Mouse (Mus musculus): ENCODE measurements around the gene Med15.

Med15 gene

GRCm38 (mm10) chr16:17732021-17732420 is 670 bp downstream of the Med15 start:
- DNase-seq: no peak

GRCm38 (mm10) chr16:17729974-17730373 is 2.7 kb downstream of the Med15 start:
- no peak for DNase-seq

- DNase-seq: peak; percentile 61
These were observed 5.4 kb downstream of the Med15 start for GRCm38 (mm10) chr16:17727179-17727861.

GRCm38 (mm10) chr16:17724448-17724847 is 8.2 kb downstream of the Med15 start:
- DNase-seq: no peak

GRCm38 (mm10) chr16:17723325-17723626 is 9.4 kb downstream of the Med15 start:
- no peak for DNase-seq

GRCm38 (mm10) chr16:17722461-17723324 is 10.0 kb downstream of the Med15 start:
- peak; percentile 93 for DNase-seq

GRCm38 (mm10) chr16:17721822-17722460 is 10.8 kb downstream of the Med15 start:
- no peak for DNase-seq

- no peak for DNase-seq
These were observed 11.4 kb downstream of the Med15 start for GRCm38 (mm10) chr16:17721114-17721808.

- no peak for DNase-seq
These were observed 14.9 kb downstream of the Med15 start for GRCm38 (mm10) chr16:17717791-17718190.

GRCm38 (mm10) chr16:17707541-17707940 is 25.1 kb downstream of the Med15 start:
- no peak for DNase-seq

- no peak for DNase-seq
These were observed 31.7 kb downstream of the Med15 start for GRCm38 (mm10) chr16:17701043-17701405.

GRCm38 (mm10) chr16:17700386-17701042 is 32.2 kb downstream of the Med15 start:
- no peak for DNase-seq

GRCm38 (mm10) chr16:17694860-17695259 is 37.8 kb downstream of the Med15 start:
- DNase-seq: no peak

- no peak for DNase-seq
These were observed 62.8 kb downstream of the Med15 start for GRCm38 (mm10) chr16:17669886-17670285.

- DNase-seq: no peak
These were observed 67.1 kb downstream of the Med15 start for GRCm38 (mm10) chr16:17665568-17665967.

- no peak for DNase-seq
These were observed 76.3 kb downstream of the Med15 start for GRCm38 (mm10) chr16:17656212-17656871.

GRCm38 (mm10) chr16:17654188-17654795 is 78.4 kb downstream of the Med15 start:
- no peak for DNase-seq

GRCm38 (mm10) chr16:17653601-17654000 is 79.1 kb downstream of the Med15 start:
- no peak for DNase-seq

GRCm38 (mm10) chr16:17652607-17653006 is 80.1 kb downstream of the Med15 start:
- no peak for DNase-seq

- DNase-seq: no peak
These were observed 82.0 kb downstream of the Med15 start for GRCm38 (mm10) chr16:17650711-17651110.

GRCm38 (mm10) chr16:17649925-17650605 is 82.6 kb downstream of the Med15 start:
- DNase-seq: no peak

Data from embryo, embryonic 11 days (tissue).